Mouse (Mus musculus) limb, embryonic 12.5 days (tissue): ENCODE measurements around the gene Tcf3. TPM values are rescaled to one million over a fixed set of nuclear protein-coding genes. Genes with fewer than 3 reads are reported as not detected.
A peak's percentile ranks its signal among the peaks of the same experiment; 100 is the strongest.

Source experiments
- ATAC-seq: fragments of 200-750 bp; cut with Nextera tagmentation; 2 replicates; pipeline ENCODE4 v1.8.0; 2017; ENCODE audit warnings: low read depth, moderate TSS enrichment; ENCODE audit not compliant: insufficient number of reproducible peaks, insufficient read depth, low FRiP score, low TSS enrichment
- H3K27ac ChIP-seq: fragments of 300-500 bp; sonication (generic); 2 replicates; pipeline ENCODE4 v1.5.1; 2016; ENCODE audit warnings: mild to moderate bottlenecking, moderate library complexity
- H3K27me3 ChIP-seq: fragments of 300-500 bp; sonication (generic); 2 replicates; pipeline ENCODE4 v1.6.1; 2016; ENCODE audit warnings: mild to moderate bottlenecking, moderate library complexity
- H3K36me3 ChIP-seq: fragments of 300-500 bp; sonication (generic); 2 replicates; pipeline ENCODE4 v1.6.1; 2016; ENCODE audit warnings: mild to moderate bottlenecking, moderate library complexity
- H3K4me1 ChIP-seq: fragments of 300-500 bp; sonication (generic); replicated peaks from 2 replicates; pipeline ENCODE4 v1.6.1; 2016
- H3K4me2 ChIP-seq: fragments of 300-500 bp; sonication (generic); 2 replicates; pipeline ENCODE4 v1.6.1; 2016; ENCODE audit warnings: mild to moderate bottlenecking, moderate library complexity
- H3K4me3 ChIP-seq: fragments of 300-500 bp; sonication (generic); replicated peaks from 2 replicates; pipeline ENCODE4 v1.5.1; 2016; ENCODE audit warnings: mild to moderate bottlenecking
- H3K9ac ChIP-seq: fragments of 300-500 bp; sonication (generic); replicated peaks from 2 replicates; pipeline ENCODE4 v1.6.1; 2016; ENCODE audit warnings: mild to moderate bottlenecking, moderate library complexity
- H3K9me3 ChIP-seq: fragments of 300-500 bp; sonication (generic); 2 replicates; pipeline ENCODE4 v1.6.1; 2016; ENCODE audit warnings: mild to moderate bottlenecking, moderate library complexity
- WGBS: fragments of 180-500 bp; shearing (Covaris S2); methylation state at CpG from one replicate; pipeline ENCODE4 v1.1.7; 2016; 5-methylcytosine and 5-hydroxymethylcytosine counted together
- polyA plus RNA-seq: library from polyadenylated mRNA; unstranded; fragments of >200 nt; fragmentation: Nextera tagmentation; extraction: Ambion mirVana; gene quantifications from 2 replicates; pipeline ENCODE4 v1.2.1, GENCODE M21; 2016

Tcf3 gene
- polyA plus RNA-seq: 247 and 274 TPM in 2 replicates

GRCm38 (mm10) chr10:80433513-80434232, at the start of gene Tcf3:
Gene Tcf3, minus strand, starts transcription at chr10:80433647.
- no peaks in the 10 kb centered on the region for H3K9me3 ChIP-seq
- peak within 1 kb of the TSS; percentile 97 for H3K4me3 ChIP-seq
- ATAC-seq: peak; percentile 91
- WGBS: under 1% methylated on average over 57 of the region's 61 CpGs
- H3K4me2 ChIP-seq: peak within 1 kb of the TSS; percentile 95
- peak within 1 kb of the TSS; percentile 93 for H3K27ac ChIP-seq
- peaks cover 9% of the 10 kb centered on the region for H3K27me3 ChIP-seq
- H3K4me1 ChIP-seq: peaks cover 23% of the 10 kb centered on the region
- H3K36me3 ChIP-seq: peaks cover 26% of the 10 kb centered on the region
- H3K9ac ChIP-seq: peak within 1 kb of the TSS; percentile 100

- H3K4me2 ChIP-seq: no peak overlapping the region
- ATAC-seq: no peak
- WGBS: 14% methylated on average over 5 of the region's 5 CpGs
- H3K4me3 ChIP-seq: no peak overlapping the region
- no peak overlapping the region for H3K9ac ChIP-seq
- no peaks in the 10 kb centered on the region for H3K36me3 ChIP-seq
- H3K4me1 ChIP-seq: no peaks in the 10 kb centered on the region
- peaks cover 77% of the 10 kb centered on the region for H3K27me3 ChIP-seq
- no peak overlapping the region for H3K27ac ChIP-seq
- H3K9me3 ChIP-seq: no peaks in the 10 kb centered on the region
Observed at GRCm38 (mm10) chr10:80481002-80481401, 47.6 kb upstream of the Tcf3 start.

- H3K27ac ChIP-seq: no peak overlapping the region
- ATAC-seq: no peak
- H3K9ac ChIP-seq: no peak overlapping the region
- no peaks in the 10 kb centered on the region for H3K36me3 ChIP-seq
- H3K4me2 ChIP-seq: no peak overlapping the region
- H3K27me3 ChIP-seq: peaks cover 55% of the 10 kb centered on the region
- H3K9me3 ChIP-seq: no peaks in the 10 kb centered on the region
- H3K4me3 ChIP-seq: no peak overlapping the region
- 75% methylated on average over 5 of the region's 5 CpGs for WGBS
- peaks cover 6% of the 10 kb centered on the region for H3K4me1 ChIP-seq
Observed at GRCm38 (mm10) chr10:80478531-80478930, 45.1 kb upstream of the Tcf3 start.

- Histone ChIP-seq H3K4me2 (peak overlapping the region; percentile 68), H3K27me3 (peaks cover 57% of the 10 kb centered on the region), H3K36me3 (no peaks in the 10 kb centered on the region), H3K9ac (peak overlapping the region; percentile 64), H3K27ac (no peak overlapping the region), H3K4me3 (peak overlapping the region; percentile 60), H3K9me3 (no peaks in the 10 kb centered on the region), H3K4me1 (peaks cover 13% of the 10 kb centered on the region)
- ATAC-seq: peak; percentile 73
- under 1% methylated on average over 58 of the region's 58 CpGs for WGBS
Observed at GRCm38 (mm10) chr10:80475290-80475959, 42.0 kb upstream of the Tcf3 start.

GRCm38 (mm10) chr10:80465066-80465465, 31.6 kb upstream of the Tcf3 start:
- no peak overlapping the region for H3K9ac ChIP-seq
- H3K36me3 ChIP-seq: no peaks in the 10 kb centered on the region
- H3K4me2 ChIP-seq: no peak overlapping the region
- no peak overlapping the region for H3K4me3 ChIP-seq
- H3K4me1 ChIP-seq: peaks cover 9% of the 10 kb centered on the region; the same call in 1 of the 2 replicates
- H3K27me3 ChIP-seq: peaks cover 64% of the 10 kb centered on the region
- no peak overlapping the region for H3K27ac ChIP-seq
- ATAC-seq: no peak
- H3K9me3 ChIP-seq: 0 out of 2 replicates have a peak, but pooled peaks cover 4% of the 10 kb centered on the region
- WGBS: 57% methylated on average over 5 of the region's 5 CpGs

GRCm38 (mm10) chr10:80464381-80465035, 31.1 kb upstream of the Tcf3 start:
- Histone ChIP-seq H3K4me1 (peaks cover 9% of the 10 kb centered on the region; the same call in 1 of the 2 replicates), H3K27me3 (peaks cover 61% of the 10 kb centered on the region), H3K9me3 (0 out of 2 replicates have a peak, but pooled peaks cover 4% of the 10 kb centered on the region), H3K36me3 (no peaks in the 10 kb centered on the region), H3K4me3 (no peak overlapping the region), H3K4me2 (peak overlapping the region; percentile 35), H3K27ac (no peak overlapping the region), H3K9ac (no peak overlapping the region)
- ATAC-seq: no peak
- 10% methylated on average over 19 of the region's 19 CpGs for WGBS

GRCm38 (mm10) chr10:80461346-80461745, 27.9 kb upstream of the Tcf3 start:
- Histone ChIP-seq H3K4me1 (peaks cover 15% of the 10 kb centered on the region; the same call in 1 of the 2 replicates), H3K27ac (no peak overlapping the region), H3K4me3 (no peak overlapping the region), H3K27me3 (peaks cover 56% of the 10 kb centered on the region), H3K9ac (no peak overlapping the region), H3K4me2 (no peak overlapping the region), H3K36me3 (no peaks in the 10 kb centered on the region), H3K9me3 (0 out of 2 replicates have a peak, but pooled peaks cover 4% of the 10 kb centered on the region)
- WGBS: 74% methylated on average over 7 of the region's 7 CpGs
- ATAC-seq: no peak

GRCm38 (mm10) chr10:80460324-80460723, 26.9 kb upstream of the Tcf3 start:
- Histone ChIP-seq H3K9me3 (0 out of 2 replicates have a peak, but pooled peaks cover under 1% of the 10 kb centered on the region), H3K4me2 (no peak overlapping the region), H3K4me1 (peaks cover 15% of the 10 kb centered on the region; the same call in 1 of the 2 replicates), H3K27ac (no peak overlapping the region), H3K27me3 (peaks cover 53% of the 10 kb centered on the region), H3K4me3 (no peak overlapping the region), H3K9ac (0 out of 2 replicates have a peak overlapping the region, but pooled peaks have one; percentile 3), H3K36me3 (no peaks in the 10 kb centered on the region)
- 69% methylated on average over 4 of the region's 4 CpGs for WGBS
- no peak for ATAC-seq

GRCm38 (mm10) chr10:80459671-80460070, 26.2 kb upstream of the Tcf3 start:
- H3K9me3 ChIP-seq: no peaks in the 10 kb centered on the region
- no peaks in the 10 kb centered on the region for H3K36me3 ChIP-seq
- H3K9ac ChIP-seq: no peak overlapping the region
- ATAC-seq: 0 out of 2 replicates have a peak, but pooled peaks have one; percentile 30
- H3K4me1 ChIP-seq: peaks cover 10% of the 10 kb centered on the region; the same call in 1 of the 2 replicates
- peaks cover 49% of the 10 kb centered on the region for H3K27me3 ChIP-seq
- H3K4me3 ChIP-seq: no peak overlapping the region
- WGBS: 82% methylated on average over 11 of the region's 11 CpGs
- no peak overlapping the region for H3K27ac ChIP-seq
- H3K4me2 ChIP-seq: no peak overlapping the region

- Histone ChIP-seq H3K9ac (no peak overlapping the region), H3K4me3 (no peak overlapping the region), H3K27me3 (peaks cover 51% of the 10 kb centered on the region), H3K9me3 (no peaks in the 10 kb centered on the region), H3K36me3 (no peaks in the 10 kb centered on the region), H3K27ac (no peak overlapping the region), H3K4me2 (no peak overlapping the region), H3K4me1 (0 out of 2 replicates have a peak, but pooled peaks cover 6% of the 10 kb centered on the region)
- no peak for ATAC-seq
- 43% methylated on average over 10 of the region's 10 CpGs for WGBS
Observed at GRCm38 (mm10) chr10:80459236-80459635, 25.8 kb upstream of the Tcf3 start.

GRCm38 (mm10) chr10:80455697-80456096, 22.2 kb upstream of the Tcf3 start:
- no peak overlapping the region for H3K4me3 ChIP-seq
- 82% methylated on average over 5 of the region's 5 CpGs for WGBS
- peaks cover 53% of the 10 kb centered on the region for H3K27me3 ChIP-seq
- H3K4me1 ChIP-seq: 0 out of 2 replicates have a peak, but pooled peaks cover 6% of the 10 kb centered on the region
- ATAC-seq: no peak
- no peak overlapping the region for H3K27ac ChIP-seq
- H3K9ac ChIP-seq: no peak overlapping the region
- no peak overlapping the region for H3K4me2 ChIP-seq
- no peaks in the 10 kb centered on the region for H3K36me3 ChIP-seq
- H3K9me3 ChIP-seq: no peaks in the 10 kb centered on the region
